In the genomic region with DNA sequence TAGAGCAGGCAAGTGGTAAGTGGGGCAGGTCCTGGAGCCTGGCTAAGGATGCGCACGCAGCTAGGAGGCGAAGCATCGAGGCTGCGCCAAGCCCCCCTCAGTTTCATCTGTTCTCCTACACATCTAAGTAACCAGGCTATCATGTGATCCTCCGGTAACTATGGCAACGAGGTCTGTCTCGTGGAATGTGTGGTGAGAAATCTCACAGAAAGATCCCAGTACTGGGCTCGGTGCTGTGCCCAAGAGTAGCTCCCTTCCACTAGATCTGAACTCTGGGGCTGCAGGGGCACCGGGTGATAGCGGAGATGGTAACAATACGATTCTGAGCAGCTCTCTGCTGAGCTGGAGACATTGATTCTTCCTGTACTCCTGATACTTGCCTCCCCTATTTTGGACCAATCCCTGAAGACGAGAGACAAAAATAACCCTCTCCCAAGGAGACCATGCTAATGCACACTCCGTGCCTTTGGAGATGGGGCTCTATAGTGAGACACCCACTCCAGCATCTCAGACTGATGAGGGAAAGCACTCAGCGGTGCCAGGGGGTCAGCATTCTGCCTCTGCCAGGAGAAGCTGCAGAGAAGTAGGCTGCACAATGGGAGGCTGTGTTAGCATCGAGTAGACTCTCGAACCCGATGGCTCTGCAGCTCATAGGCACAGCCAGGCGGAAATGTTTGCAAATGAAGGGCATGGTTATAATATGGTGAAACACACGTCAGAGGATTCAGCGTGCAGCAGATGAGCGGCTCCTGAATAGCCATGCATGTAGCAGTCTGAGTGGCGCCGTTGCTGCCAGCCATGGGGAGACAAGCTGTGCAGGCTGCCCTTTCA, we compare ENCODE assay signal across 8 mouse cellular contexts. TPM values are rescaled to one million over a fixed set of nuclear protein-coding genes. Genes with fewer than 3 reads are reported as not detected.
DNase-seq lines count a peak whose midpoint lies in the region; ATAC-seq lines count a peak whose summit lies in the region.

No protein-coding gene starts in this region.

- peak overlapping the region; percentile 60 for H3K4me2 ChIP-seq in hindbrain, embryonic 12.5 days (replicated peaks)

- peak overlapping the region; percentile 91 for H3K27ac ChIP-seq in hindbrain, embryonic 12.5 days

- peak; percentile 92 for ATAC-seq in hindbrain, embryonic 12.5 days (ENCODE audit: low FRiP score)

- H3K27me3 ChIP-seq in hindbrain, embryonic 12.5 days, result no peaks in the 10 kb centered on the region

- peak overlapping the region; percentile 28 for H3K4me3 ChIP-seq in hindbrain, embryonic 12.5 days

- H3K36me3 ChIP-seq in hindbrain, embryonic 12.5 days, result no peaks in the 10 kb centered on the region

- no peaks in the 10 kb centered on the region; the same call in 1 of the 2 replicates for H3K9me3 ChIP-seq in hindbrain, embryonic 12.5 days (replicated peaks)

- DNase-seq in 3134 (ENCODE audit: extremely low read depth, insufficient read length, low spot score) (peak; percentile 28), liver (no peak)
- DNase-seq in CD4-positive helper T cell, adult 2 months (ENCODE audit: low read depth, low spot score), result peak; percentile 27
- peak; percentile 83 for DNase-seq in embryo, embryonic 10.5 days (ENCODE audit: low spot score)
- DNase-seq in left cerebral cortex, postnatal 4 days, result peak; percentile 88
- DNase-seq in retina, postnatal 1 day, result peak; percentile 91
- no peak for DNase-seq in gastrocnemius, postnatal 25 days

- intact Hi-C loops in left cerebral cortex, postnatal 4 days (cut with DNase I), result no loop called here

- peak overlapping the region; percentile 65 for H3K9ac ChIP-seq in hindbrain, embryonic 12.5 days

- 19% methylated on average over 24 of the region's 24 CpGs for WGBS in hindbrain, embryonic 12.5 days

- peaks cover 28% of the 10 kb centered on the region for H3K4me1 ChIP-seq in hindbrain, embryonic 12.5 days

RNA-seq across cellular contexts. Expression of a gene that starts 40.0 kb away (rescaled TPM):
- 417 and 440 TPM in 2 replicates for polyA plus RNA-seq in hindbrain, embryonic 12.5 days (2016; fragmentation: Nextera tagmentation; extraction: Ambion mirVana)
- 100 to 1,000 TPM; 249 to 250 TPM for total RNA-seq in left cerebral cortex, postnatal 4 days (2021)
- total RNA-seq in gastrocnemius, postnatal 25 days (2021), result 100 to 1,000 TPM; 124 to 125 TPM

Comparison
In these comparisons a context has a peak if more than half of its experiments do, and no peak if none do; other contexts are left out.
1. DNase-seq: peak in 3134 (single experiment), CD4-positive helper T cell, adult 2 months (single experiment), embryo, embryonic 10.5 days (single experiment), left cerebral cortex, postnatal 4 days (single experiment) and retina, postnatal 1 day (single experiment); none in liver (single experiment) and gastrocnemius, postnatal 25 days (single experiment).